Mouse (Mus musculus): ENCODE measurements around the gene Llph. TPM values are rescaled to one million over a fixed set of nuclear protein-coding genes. Genes with fewer than 3 reads are reported as not detected.

The Llph gene
- polyA plus RNA-seq, 1 experiment from 2014 or later = 59.0 TPM

- no peak for DNase-seq (ENCODE audit: low spot score)
- WGBS = 51% methylated on average over 8 of the region's 8 CpGs
- ATAC-seq (replicated peaks; ENCODE audit: low FRiP score) = no peak
- H3K9me3 ChIP-seq (ENCODE audit: control insufficient read depth, low read length) = no peaks in the 10 kb centered on the region
- H3K4me2 ChIP-seq (ENCODE audit: low read depth, low read length, severe bottlenecking) = no peak overlapping the region
- no peak overlapping the region for H3K27ac ChIP-seq (ENCODE audit: low read depth, low read length)
- H3K4me3 ChIP-seq (ENCODE audit: low read depth, low read length) = no peak overlapping the region
- H3K36me3 ChIP-seq (ENCODE audit: control insufficient read depth, insufficient read depth, low read length) = no peaks in the 10 kb centered on the region
- no peaks in the 10 kb centered on the region for H3K27me3 ChIP-seq (ENCODE audit: control insufficient read depth, insufficient read depth, low read length)
- H3K9ac ChIP-seq (ENCODE audit: low read length) = no peak overlapping the region
- no peaks in the 10 kb centered on the region for H3K4me1 ChIP-seq (replicated peaks; ENCODE audit: control insufficient read depth, insufficient read depth, low read length)
Observed at GRCm38 (mm10) chr10:120252800-120253199, 25.9 kb downstream of the Llph start.

- no peaks in the 10 kb centered on the region for H3K27me3 ChIP-seq (ENCODE audit: control insufficient read depth, insufficient read depth, low read length)
- H3K4me2 ChIP-seq (ENCODE audit: low read depth, low read length, severe bottlenecking) = no peak overlapping the region
- H3K4me1 ChIP-seq (replicated peaks; ENCODE audit: control insufficient read depth, insufficient read depth, low read length) = no peaks in the 10 kb centered on the region
- no peak overlapping the region for H3K4me3 ChIP-seq (ENCODE audit: low read depth, low read length)
- H3K36me3 ChIP-seq (ENCODE audit: control insufficient read depth, insufficient read depth, low read length) = no peaks in the 10 kb centered on the region
- WGBS = 41% methylated on average over 11 of the region's 11 CpGs
- H3K27ac ChIP-seq (ENCODE audit: low read depth, low read length) = no peak overlapping the region
- ATAC-seq (replicated peaks; ENCODE audit: low FRiP score) (no peak), DNase-seq (ENCODE audit: low spot score) (peak; percentile 72)
- no peak overlapping the region for H3K9ac ChIP-seq (ENCODE audit: low read length)
- H3K9me3 ChIP-seq (ENCODE audit: control insufficient read depth, low read length) = no peaks in the 10 kb centered on the region
Observed at GRCm38 (mm10) chr10:120257231-120257630, 30.4 kb downstream of the Llph start.

DNA sequence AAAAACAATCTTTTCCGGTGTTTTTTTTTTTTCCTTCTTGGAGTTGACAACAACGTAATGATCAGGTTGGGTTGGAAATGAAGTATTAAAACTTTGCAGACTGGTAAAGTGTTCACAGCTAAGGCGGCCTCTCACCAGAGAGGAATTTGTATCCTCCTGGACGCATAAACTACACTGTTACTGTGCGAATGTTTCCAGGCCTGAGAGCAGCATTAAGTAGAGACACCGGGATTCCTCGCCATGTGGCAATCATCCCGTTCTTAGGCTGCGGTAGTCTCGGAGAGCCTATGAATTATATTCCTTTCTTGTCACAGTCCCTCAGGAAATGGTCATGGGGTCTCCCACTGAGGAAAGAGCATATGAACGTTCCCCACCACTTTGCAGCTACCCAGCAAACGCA is 40.9 kb downstream of the Llph start:
- Histone ChIP-seq H3K4me2 (ENCODE audit: low read depth, low read length, severe bottlenecking) (no peak overlapping the region), H3K4me3 (ENCODE audit: low read depth, low read length) (no peak overlapping the region), H3K27me3 (ENCODE audit: control insufficient read depth, insufficient read depth, low read length) (no peaks in the 10 kb centered on the region), H3K36me3 (ENCODE audit: control insufficient read depth, insufficient read depth, low read length) (no peaks in the 10 kb centered on the region), H3K9ac (ENCODE audit: low read length) (no peak overlapping the region), H3K4me1 (replicated peaks; ENCODE audit: control insufficient read depth, insufficient read depth, low read length) (peaks cover 11% of the 10 kb centered on the region), H3K27ac (ENCODE audit: low read depth, low read length) (no peak overlapping the region), H3K9me3 (ENCODE audit: control insufficient read depth, low read length) (no peaks in the 10 kb centered on the region)
- 87% methylated on average over 12 of the region's 12 CpGs for WGBS
- DNase-seq (ENCODE audit: low spot score) (no peak), ATAC-seq (replicated peaks; ENCODE audit: low FRiP score) (no peak)

DNA sequence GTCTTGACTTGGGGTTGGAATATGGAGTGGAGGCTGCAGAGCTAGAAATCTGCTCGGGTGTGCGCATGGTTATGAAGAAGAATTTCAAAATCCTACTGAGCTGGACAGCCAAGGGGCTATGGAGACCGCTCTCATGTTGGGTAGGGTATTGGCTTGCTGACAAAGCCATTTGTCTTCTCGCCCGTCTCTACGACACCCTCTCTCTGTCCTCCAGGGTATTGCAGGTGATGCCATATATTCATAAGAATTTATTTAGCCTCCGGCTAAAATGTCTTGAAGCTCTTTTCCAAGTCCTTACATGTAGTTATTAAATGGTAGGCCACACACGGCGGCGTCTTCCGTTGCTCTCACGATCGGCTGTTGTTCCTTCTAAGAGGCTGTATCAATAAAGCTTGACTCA is 43.1 kb downstream of the Llph start:
- Histone ChIP-seq H3K9me3 (ENCODE audit: control insufficient read depth, low read length) (no peaks in the 10 kb centered on the region), H3K36me3 (ENCODE audit: control insufficient read depth, insufficient read depth, low read length) (no peaks in the 10 kb centered on the region), H3K4me1 (replicated peaks; ENCODE audit: control insufficient read depth, insufficient read depth, low read length) (peaks cover 11% of the 10 kb centered on the region), H3K27ac (ENCODE audit: low read depth, low read length) (no peak overlapping the region), H3K27me3 (ENCODE audit: control insufficient read depth, insufficient read depth, low read length) (no peaks in the 10 kb centered on the region), H3K4me2 (ENCODE audit: low read depth, low read length, severe bottlenecking) (no peak overlapping the region), H3K4me3 (ENCODE audit: low read depth, low read length) (no peak overlapping the region), H3K9ac (ENCODE audit: low read length) (no peak overlapping the region)
- no peak for ATAC-seq (replicated peaks; ENCODE audit: low FRiP score)
- DNase-seq (ENCODE audit: low spot score) = no peak
- whole genome bisulfite sequencing = 98% methylated on average over 13 of the region's 13 CpGs

DNA sequence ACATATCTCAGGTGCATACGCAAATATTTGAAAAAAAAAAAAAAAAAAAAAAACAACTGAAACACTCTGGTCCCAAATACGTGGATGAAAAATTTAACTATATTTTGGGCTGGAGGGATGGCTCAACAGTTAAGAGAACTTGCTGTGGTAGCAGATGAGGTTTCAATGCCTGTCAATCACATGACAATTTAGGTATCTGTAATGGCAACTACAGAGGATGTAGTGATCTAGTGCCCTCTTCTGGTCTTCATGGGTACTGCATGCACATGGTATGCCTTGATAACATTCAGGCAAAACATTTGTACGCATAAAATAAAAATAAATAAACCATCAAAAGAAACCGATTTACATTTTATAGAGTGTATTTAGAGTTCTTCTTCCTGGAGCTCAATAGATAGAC is 43.9 kb downstream of the Llph start:
- no peak overlapping the region for H3K4me3 ChIP-seq (ENCODE audit: low read depth, low read length)
- H3K4me2 ChIP-seq (ENCODE audit: low read depth, low read length, severe bottlenecking) = no peak overlapping the region
- H3K36me3 ChIP-seq (ENCODE audit: control insufficient read depth, insufficient read depth, low read length) = no peaks in the 10 kb centered on the region
- peaks cover 11% of the 10 kb centered on the region for H3K4me1 ChIP-seq (replicated peaks; ENCODE audit: control insufficient read depth, insufficient read depth, low read length)
- ATAC-seq (replicated peaks; ENCODE audit: low FRiP score) = no peak
- WGBS = 82% methylated on average over 4 of the region's 4 CpGs
- no peak overlapping the region for H3K9ac ChIP-seq (ENCODE audit: low read length)
- no peaks in the 10 kb centered on the region for H3K27me3 ChIP-seq (ENCODE audit: control insufficient read depth, insufficient read depth, low read length)
- peak; percentile 63 for DNase-seq (ENCODE audit: low spot score)
- H3K9me3 ChIP-seq (ENCODE audit: control insufficient read depth, low read length) = no peaks in the 10 kb centered on the region
- no peak overlapping the region for H3K27ac ChIP-seq (ENCODE audit: low read depth, low read length)

GRCm38 (mm10) chr10:120271318-120271717 is 44.4 kb downstream of the Llph start:
- H3K36me3 ChIP-seq (ENCODE audit: control insufficient read depth, insufficient read depth, low read length) = no peaks in the 10 kb centered on the region
- 83% methylated on average over 6 of the region's 6 CpGs for WGBS
- H3K27me3 ChIP-seq (ENCODE audit: control insufficient read depth, insufficient read depth, low read length) = no peaks in the 10 kb centered on the region
- no peak for DNase-seq (ENCODE audit: low spot score)
- H3K4me2 ChIP-seq (ENCODE audit: low read depth, low read length, severe bottlenecking) = no peak overlapping the region
- no peak overlapping the region for H3K4me3 ChIP-seq (ENCODE audit: low read depth, low read length)
- peak overlapping the region; percentile 10; the same call in 1 of the 2 replicates for H3K9ac ChIP-seq (ENCODE audit: low read length)
- H3K27ac ChIP-seq (ENCODE audit: low read depth, low read length) = no peak overlapping the region
- peaks cover 11% of the 10 kb centered on the region for H3K4me1 ChIP-seq (replicated peaks; ENCODE audit: control insufficient read depth, insufficient read depth, low read length)
- H3K9me3 ChIP-seq (ENCODE audit: control insufficient read depth, low read length) = no peaks in the 10 kb centered on the region
- peak; percentile 28; the same call in 1 of the 2 replicates for ATAC-seq (replicated peaks; ENCODE audit: low FRiP score)

GRCm38 (mm10) chr10:120271879-120272269 is 45.0 kb downstream of the Llph start:
- ATAC-seq (replicated peaks; ENCODE audit: low FRiP score) (peak; percentile 57; the same call in 1 of the 2 replicates), DNase-seq (ENCODE audit: low spot score) (no peak)
- peak overlapping the region; percentile 73 for H3K27ac ChIP-seq (ENCODE audit: low read depth, low read length)

GRCm38 (mm10) chr10:120272270-120272883 is 45.5 kb downstream of the Llph start:
- peak overlapping the region; percentile 47 for H3K4me2 ChIP-seq (ENCODE audit: low read depth, low read length, severe bottlenecking)
- peak overlapping the region; percentile 21 for H3K4me3 ChIP-seq (ENCODE audit: low read depth, low read length)
- 20% methylated on average over 19 of the region's 19 CpGs for WGBS
- H3K9me3 ChIP-seq (ENCODE audit: control insufficient read depth, low read length) = no peaks in the 10 kb centered on the region
- ATAC-seq (replicated peaks; ENCODE audit: low FRiP score) (peak; percentile 78), DNase-seq (ENCODE audit: low spot score) (peak; percentile 75)
- H3K27ac ChIP-seq (ENCODE audit: low read depth, low read length) = peak overlapping the region; percentile 73
- no peaks in the 10 kb centered on the region for H3K36me3 ChIP-seq (ENCODE audit: control insufficient read depth, insufficient read depth, low read length)
- H3K27me3 ChIP-seq (ENCODE audit: control insufficient read depth, insufficient read depth, low read length) = no peaks in the 10 kb centered on the region
- peak overlapping the region; percentile 43 for H3K9ac ChIP-seq (ENCODE audit: low read length)
- peaks cover 11% of the 10 kb centered on the region for H3K4me1 ChIP-seq (replicated peaks; ENCODE audit: control insufficient read depth, insufficient read depth, low read length)

More at GRCm38 (mm10) chr10:120271879-120272269, 45.0 kb downstream of the Llph start:
- Histone ChIP-seq H3K36me3 (ENCODE audit: control insufficient read depth, insufficient read depth, low read length) (no peaks in the 10 kb centered on the region), H3K9me3 (ENCODE audit: control insufficient read depth, low read length) (no peaks in the 10 kb centered on the region), H3K4me3 (ENCODE audit: low read depth, low read length) (peak overlapping the region; percentile 21), H3K4me1 (replicated peaks; ENCODE audit: control insufficient read depth, insufficient read depth, low read length) (peaks cover 11% of the 10 kb centered on the region), H3K27me3 (ENCODE audit: control insufficient read depth, insufficient read depth, low read length) (no peaks in the 10 kb centered on the region), H3K9ac (ENCODE audit: low read length) (peak overlapping the region; percentile 43), H3K4me2 (ENCODE audit: low read depth, low read length, severe bottlenecking) (peak overlapping the region; percentile 47)
- WGBS = 10% methylated on average over 11 of the region's 11 CpGs

GRCm38 (mm10) chr10:120273335-120273734 is 46.5 kb downstream of the Llph start:
- Histone ChIP-seq H3K36me3 (ENCODE audit: control insufficient read depth, insufficient read depth, low read length) (no peaks in the 10 kb centered on the region), H3K9ac (ENCODE audit: low read length) (no peak overlapping the region), H3K4me2 (ENCODE audit: low read depth, low read length, severe bottlenecking) (no peak overlapping the region), H3K4me3 (ENCODE audit: low read depth, low read length) (no peak overlapping the region), H3K4me1 (replicated peaks; ENCODE audit: control insufficient read depth, insufficient read depth, low read length) (peaks cover 11% of the 10 kb centered on the region), H3K9me3 (ENCODE audit: control insufficient read depth, low read length) (no peaks in the 10 kb centered on the region), H3K27ac (ENCODE audit: low read depth, low read length) (no peak overlapping the region), H3K27me3 (ENCODE audit: control insufficient read depth, insufficient read depth, low read length) (no peaks in the 10 kb centered on the region)
- DNase-seq (ENCODE audit: low spot score) (no peak), ATAC-seq (replicated peaks; ENCODE audit: low FRiP score) (no peak)
- WGBS = 82% methylated on average over 7 of the region's 7 CpGs
